Mouse (Mus musculus) limb, embryonic 14.5 days (tissue): ENCODE measurements around the gene Optn. TPM values are rescaled to one million over a fixed set of nuclear protein-coding genes. Genes with fewer than 3 reads are reported as not detected.

Experiments used
- ATAC-seq: fragments of 200-750 bp; cut with Nextera tagmentation; 2 replicates; pipeline ENCODE4 v1.8.0; 2017; ENCODE audit warnings: low read depth, moderate number of reproducible peaks, moderate TSS enrichment; ENCODE audit not compliant: low FRiP score
- DNase-seq: peaks from one replicate; pipeline ENCODE4 v3.0.0-alpha.2; 2015; ENCODE audit warnings: low spot score
- H3K27ac ChIP-seq: fragments of 300-500 bp; sonication (generic); replicated peaks from 2 replicates; pipeline ENCODE4 v1.5.1; 2014; ENCODE audit warnings: low read depth, mild to moderate bottlenecking, low read length, moderate library complexity, mixed read lengths
- H3K27me3 ChIP-seq: fragments of 300-500 bp; sonication (generic); 2 replicates; pipeline ENCODE4 v1.6.1; 2014; ENCODE audit warnings: low read length, mixed read lengths; ENCODE audit not compliant: control insufficient read depth, insufficient read depth
- H3K36me3 ChIP-seq: fragments of 300-500 bp; sonication (generic); 2 replicates; pipeline ENCODE4 v1.6.1; 2014; ENCODE audit warnings: mild to moderate bottlenecking, low read length, moderate library complexity, mixed read lengths; ENCODE audit not compliant: control insufficient read depth, insufficient read depth
- H3K4me1 ChIP-seq: fragments of 300-500 bp; sonication (generic); 2 replicates; pipeline ENCODE4 v1.6.1; 2014; ENCODE audit warnings: antibody characterized with exemption, low read length, mixed read lengths; ENCODE audit not compliant: control insufficient read depth, insufficient read depth
- H3K4me2 ChIP-seq: fragments of 300-500 bp; sonication (generic); replicated peaks from 2 replicates; pipeline ENCODE4 v1.6.1; 2014; ENCODE audit warnings: low read depth, mild to moderate bottlenecking, low read length, moderate library complexity; ENCODE audit not compliant: severe bottlenecking
- H3K4me3 ChIP-seq: fragments of 300-500 bp; sonication (generic); replicated peaks from 2 replicates; pipeline ENCODE4 v1.5.1; 2014; ENCODE audit warnings: low read length
- H3K9ac ChIP-seq: fragments of 300-500 bp; sonication (generic); 2 replicates; pipeline ENCODE4 v1.6.1; 2014; ENCODE audit warnings: mild to moderate bottlenecking, low read depth, low read length, moderate library complexity; ENCODE audit not compliant: severe bottlenecking
- H3K9me3 ChIP-seq: fragments of 300-500 bp; sonication (generic); 2 replicates; pipeline ENCODE4 v1.6.1; 2016; ENCODE audit warnings: low read length; ENCODE audit not compliant: control insufficient read depth
- POLR2A ChIP-seq: fragments of 200-500 bp; IDR thresholded peaks from 2 replicates; pipeline ENCODE4 v1.8.0; 2012; ENCODE audit warnings: inconsistent platforms, mild to moderate bottlenecking, moderate library complexity, borderline replicate concordance; ENCODE audit not compliant: insufficient read depth, insufficient read length; ENCODE audit errors: extremely low read depth
- WGBS: fragments of 180-500 bp; shearing (Covaris S2); extraction: QIAGEN DNeasy Blood & Tissue Kit; methylation state at CpG from one replicate; pipeline ENCODE4 v1.1.7; 2014; 5-methylcytosine and 5-hydroxymethylcytosine counted together
- polyA plus RNA-seq, 2 experiments: library from polyadenylated mRNA; depleted of rRNA in 1 of 2; stranded (reverse) in 1 of 2; unstranded in 1 of 2; fragments of >200 nt; fragmentation: Nextera tagmentation in 1 of 2; extraction: Ambion mirVana in 1 of 2; gene quantifications; 2 replicates each; pipeline versions ENCODE4 v1.2.1 to v1.2.3; 2012 to 2014

Gene Optn
- polyA plus RNA-seq, 2 experiments: 3.0 to 5.0 TPM

- H3K4me2 ChIP-seq: no peak overlapping the region
- no peak overlapping the region for H3K27ac ChIP-seq
- no peak for DNase-seq
- TF ChIP-seq POLR2A: no peak
- H3K9ac ChIP-seq: no peak overlapping the region
- H3K4me1 ChIP-seq: no peaks in the 10 kb centered on the region
- WGBS: 73% methylated on average over 8 of the region's 8 CpGs
- ATAC-seq: no peak
- no peaks in the 10 kb centered on the region for H3K9me3 ChIP-seq
- H3K36me3 ChIP-seq: peaks cover 15% of the 10 kb centered on the region
- no peaks in the 10 kb centered on the region for H3K27me3 ChIP-seq
- H3K4me3 ChIP-seq: no peak overlapping the region
Observed at GRCm38 (mm10) chr2:4987388-4988180, 76.3 kb downstream of the Optn start.

GRCm38 (mm10) chr2:4986798-4987197 lies 77.1 kb downstream of the Optn start:
- Histone ChIP-seq H3K4me1 (no peaks in the 10 kb centered on the region), H3K4me3 (no peak overlapping the region), H3K4me2 (no peak overlapping the region), H3K27me3 (no peaks in the 10 kb centered on the region), H3K9me3 (no peaks in the 10 kb centered on the region), H3K27ac (no peak overlapping the region), H3K36me3 (peaks cover 12% of the 10 kb centered on the region), H3K9ac (no peak overlapping the region)
- 58% methylated on average over 4 of the region's 4 CpGs for WGBS
- TF ChIP-seq POLR2A: no peak
- ATAC-seq: no peak
- no peak for DNase-seq

GRCm38 (mm10) chr2:4985000-4985399 lies 78.9 kb downstream of the Optn start:
- DNase-seq (no peak), ATAC-seq (no peak)
- H3K4me3 ChIP-seq: no peak overlapping the region
- H3K27ac ChIP-seq: no peak overlapping the region
- no peaks in the 10 kb centered on the region for H3K9me3 ChIP-seq
- no peak overlapping the region for H3K9ac ChIP-seq
- H3K27me3 ChIP-seq: no peaks in the 10 kb centered on the region
- no peak overlapping the region for H3K4me2 ChIP-seq
- H3K36me3 ChIP-seq: no peaks in the 10 kb centered on the region
- H3K4me1 ChIP-seq: no peaks in the 10 kb centered on the region
- TF ChIP-seq POLR2A: no peak
- 67% methylated on average over 6 of the region's 6 CpGs for WGBS

GRCm38 (mm10) chr2:4983987-4984386 lies 79.9 kb downstream of the Optn start:
- DNase-seq (no peak), ATAC-seq (no peak)
- no peak for TF ChIP-seq POLR2A
- Histone ChIP-seq H3K4me1 (peaks cover under 1% of the 10 kb centered on the region; the same call in 1 of the 2 replicates), H3K36me3 (no peaks in the 10 kb centered on the region), H3K9ac (no peak overlapping the region), H3K27me3 (no peaks in the 10 kb centered on the region), H3K4me2 (no peak overlapping the region), H3K4me3 (no peak overlapping the region), H3K9me3 (no peaks in the 10 kb centered on the region), H3K27ac (no peak overlapping the region)
- 14% methylated on average over 5 of the region's 5 CpGs for WGBS

- DNase-seq (peak; percentile 27), ATAC-seq (no peak)
- no peak for TF ChIP-seq POLR2A
- Histone ChIP-seq H3K36me3 (no peaks in the 10 kb centered on the region), H3K4me2 (no peak overlapping the region), H3K9ac (no peak overlapping the region), H3K9me3 (no peaks in the 10 kb centered on the region), H3K4me3 (no peak overlapping the region), H3K4me1 (peaks cover 16% of the 10 kb centered on the region), H3K27ac (0 out of 2 replicates have a peak overlapping the region, but pooled peaks have one; percentile 14), H3K27me3 (no peaks in the 10 kb centered on the region)
- WGBS: 9% methylated on average over 8 of the region's 8 CpGs
Observed at GRCm38 (mm10) chr2:4978091-4978490, 85.8 kb downstream of the Optn start.

GRCm38 (mm10) chr2:4975807-4976206 lies 88.0 kb downstream of the Optn start, which contains the start of gene Ucma:
TSS of gene Ucma (plus strand) at chr2:4976122.
- Histone ChIP-seq H3K9me3 (no peaks in the 10 kb centered on the region), H3K27me3 (no peaks in the 10 kb centered on the region), H3K4me3 (no peak within 1 kb of the TSS), H3K4me2 (no peak within 1 kb of the TSS), H3K4me1 (peaks cover 16% of the 10 kb centered on the region), H3K9ac (no peak within 1 kb of the TSS), H3K36me3 (no peaks in the 10 kb centered on the region), H3K27ac (no peak within 1 kb of the TSS)
- ATAC-seq (no peak), DNase-seq (no peak)
- WGBS: 67% methylated on average over 5 of the region's 5 CpGs
- no peak for TF ChIP-seq POLR2A

Other genes starting within 250 kb of the Optn start
- gene Sephs1, start 182.5 kb downstream of the Optn start, polyA plus RNA-seq (2012; rRNA removed): 75.7 and 78.8 TPM in 2 replicates
- gene Sephs1, start 182.5 kb downstream of the Optn start, polyA plus RNA-seq (2014; fragmentation: Nextera tagmentation; extraction: Ambion mirVana): 91.1 and 97.8 TPM in 2 replicates
- gene Phyh, start 145.0 kb downstream of the Optn start, polyA plus RNA-seq (2012; rRNA removed): 30.9 and 31.0 TPM in 2 replicates
- gene Phyh, start 145.0 kb downstream of the Optn start, polyA plus RNA-seq (2014; fragmentation: Nextera tagmentation; extraction: Ambion mirVana): 46.0 and 50.2 TPM in 2 replicates
- gene Ucma, start 87.9 kb downstream of the Optn start, polyA plus RNA-seq (2012; rRNA removed): 7.7 and 9.9 TPM in 2 replicates
- 3.3 and 4.2 TPM in 2 replicates for gene Ucma, start 87.9 kb downstream of the Optn start, polyA plus RNA-seq (2014; fragmentation: Nextera tagmentation; extraction: Ambion mirVana)
- 22.8 and 25.5 TPM in 2 replicates for gene Mcm10, start 51.3 kb downstream of the Optn start, polyA plus RNA-seq (2012; rRNA removed)
- gene Mcm10, start 51.3 kb downstream of the Optn start, polyA plus RNA-seq (2014; fragmentation: Nextera tagmentation; extraction: Ambion mirVana): 22.2 and 24.9 TPM in 2 replicates
- gene Ccdc3, start 73.7 kb upstream of the Optn start, polyA plus RNA-seq (2012; rRNA removed): 11.5 and 12.8 TPM in 2 replicates
- 15.4 and 16.0 TPM in 2 replicates for gene Ccdc3, start 73.7 kb upstream of the Optn start, polyA plus RNA-seq (2014; fragmentation: Nextera tagmentation; extraction: Ambion mirVana)